Comparison of ENCODE assay signal across 8 mouse cellular contexts in the genomic region with DNA sequence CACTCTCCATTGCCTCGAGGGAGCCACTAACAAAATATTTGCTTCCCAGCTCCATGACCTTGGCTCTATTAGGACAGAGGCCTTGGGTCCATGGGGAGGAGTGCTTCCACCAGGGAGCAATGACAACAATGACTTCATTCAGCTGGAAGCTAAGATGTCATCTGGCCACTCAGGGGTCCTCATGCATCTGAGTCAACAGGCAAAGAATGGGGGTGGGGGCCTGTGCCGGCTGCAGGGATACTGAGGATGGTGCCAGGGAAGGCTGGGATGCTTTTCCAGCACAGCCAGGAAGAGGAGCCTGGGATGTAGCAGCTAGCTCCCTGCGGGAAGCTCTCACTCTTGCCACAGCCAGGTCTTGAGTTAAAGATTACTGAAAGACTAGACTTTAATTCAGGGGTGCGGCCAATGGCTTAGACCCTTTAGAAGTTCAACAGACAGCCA. TPM values are rescaled to one million over a fixed set of nuclear protein-coding genes. Genes with fewer than 3 reads are reported as not detected.
DNase-seq lines count a peak whose midpoint lies in the region; ATAC-seq and TF ChIP-seq lines count a peak whose summit lies in the region.
"Had no signal": no experiment of that assay in that cellular context is flagged by ENCODE, and none has a peak within 500 bp of the region (broad histone marks: within the 10 kb centered on the region; RNA-seq: fewer than 3 reads in every experiment).

No protein-coding gene starts in this region.

- H3K27me3 ChIP-seq in kidney, adult 2 months (replicated peaks; ENCODE audit: control insufficient read depth, insufficient read depth, low read length) = no peaks in the 10 kb centered on the region
- H3K27me3 ChIP-seq in kidney, embryonic 16.5 days (ENCODE audit: insufficient read depth, low read length) = no peaks in the 10 kb centered on the region
- H3K27me3 ChIP-seq in heart, embryonic 12.5 days (replicated peaks) = no peaks in the 10 kb centered on the region
- no peaks in the 10 kb centered on the region for H3K27me3 ChIP-seq in liver, embryonic 13.5 days
- H3K27me3 ChIP-seq: midbrain, embryonic 15.5 days had no signal

- 27% methylated on average over 4 of the region's 4 CpGs for WGBS in kidney, adult 2 months
- 39% methylated on average over 4 of the region's 4 CpGs for WGBS in kidney, embryonic 16.5 days
- 20% methylated on average over 4 of the region's 4 CpGs for WGBS in heart, embryonic 12.5 days
- 38% methylated on average over 4 of the region's 4 CpGs for WGBS in liver, embryonic 13.5 days (ENCODE audit: insufficient replicate concordance)

- H3K4me1 ChIP-seq in kidney, adult 2 months (ENCODE audit: control insufficient read depth, insufficient read depth, low read length) = peaks cover 3% of the 10 kb centered on the region; the same call in 1 of the 2 replicates
- peaks cover 13% of the 10 kb centered on the region for H3K4me1 ChIP-seq in kidney, embryonic 16.5 days (ENCODE audit: insufficient read depth, low read length)
- peaks cover 50% of the 10 kb centered on the region for H3K4me1 ChIP-seq in heart, embryonic 12.5 days (replicated peaks)
- peaks cover 13% of the 10 kb centered on the region for H3K4me1 ChIP-seq in liver, embryonic 13.5 days (replicated peaks)

- no peak for TF ChIP-seq POLR2A in kidney, adult 2 months (IDR thresholded peaks at IDR 0.05; ENCODE audit: low read depth, low read length)

- DNase-seq in kidney, adult 2 months = peak; percentile 74
- peak; percentile 28 for DNase-seq in adrenal gland, postnatal 25 days
- no peak for DNase-seq in liver, embryonic 13.5 days
- no peak for DNase-seq in gastrocnemius, postnatal 10 days
- DNase-seq in layer of hippocampus, postnatal 10 days (ENCODE audit: low spot score in 2 of 2) = no peak

- ATAC-seq in kidney, embryonic 16.5 days (ENCODE audit: low FRiP score, low TSS enrichment) = no peak; the same call in 1 of the 2 replicates
- 0 out of 2 replicates have a peak, but pooled peaks have one; percentile 28 for ATAC-seq in heart, embryonic 12.5 days (ENCODE audit: insufficient number of reproducible peaks, low FRiP score)
- peak; percentile 51 for ATAC-seq in liver, embryonic 13.5 days (ENCODE audit: low read depth)
- ATAC-seq: midbrain, embryonic 15.5 days had no signal

- H3K4me2 ChIP-seq in kidney, embryonic 16.5 days (replicated peaks; ENCODE audit: low read depth, low read length) = no peak overlapping the region
- H3K4me2 ChIP-seq in heart, embryonic 12.5 days = no peak overlapping the region
- no peak overlapping the region for H3K4me2 ChIP-seq in liver, embryonic 13.5 days
- H3K4me2 ChIP-seq: midbrain, embryonic 15.5 days had no signal

- no peaks in the 10 kb centered on the region for H3K9me3 ChIP-seq in kidney, embryonic 16.5 days (ENCODE audit: low read length)
- H3K9me3 ChIP-seq in heart, embryonic 12.5 days (replicated peaks) = 0 out of 2 replicates have a peak, but pooled peaks cover 5% of the 10 kb centered on the region
- no peaks in the 10 kb centered on the region for H3K9me3 ChIP-seq in liver, embryonic 13.5 days (replicated peaks)
- H3K9me3 ChIP-seq: midbrain, embryonic 15.5 days had no signal

- no peak overlapping the region for H3K27ac ChIP-seq in kidney, adult 2 months (ENCODE audit: insufficient read depth, low read depth, low read length)
- H3K27ac ChIP-seq in kidney, embryonic 16.5 days (ENCODE audit: low read length) = no peak overlapping the region
- no peak overlapping the region for H3K27ac ChIP-seq in heart, embryonic 12.5 days (ENCODE audit: poor library complexity, severe bottlenecking)
- H3K27ac ChIP-seq in liver, embryonic 13.5 days = no peak overlapping the region
- H3K27ac ChIP-seq: midbrain, embryonic 15.5 days had no signal

- TF ChIP-seq CTCF in kidney, adult 2 months (conservative IDR thresholded peaks at IDR 0.05; ENCODE audit: insufficient read depth, insufficient read length, low read depth, low read length) = no peak

- H3K9ac ChIP-seq in kidney, embryonic 16.5 days (replicated peaks; ENCODE audit: low read length) = no peak overlapping the region
- H3K9ac ChIP-seq in heart, embryonic 12.5 days = no peak overlapping the region
- H3K9ac ChIP-seq in liver, embryonic 13.5 days = no peak overlapping the region
- H3K9ac ChIP-seq: midbrain, embryonic 15.5 days had no signal

- H3K36me3 ChIP-seq in kidney, adult 2 months (ENCODE audit: control insufficient read depth, insufficient read depth, low read length) = no peaks in the 10 kb centered on the region
- H3K36me3 ChIP-seq in kidney, embryonic 16.5 days (ENCODE audit: insufficient read depth, low read length) = no peaks in the 10 kb centered on the region
- no peaks in the 10 kb centered on the region for H3K36me3 ChIP-seq in heart, embryonic 12.5 days
- H3K36me3 ChIP-seq in liver, embryonic 13.5 days = no peaks in the 10 kb centered on the region
- H3K36me3 ChIP-seq: midbrain, embryonic 15.5 days had no signal

- H3K4me3 ChIP-seq in kidney, adult 2 months (ENCODE audit: insufficient read depth, low read depth, low read length) = no peak overlapping the region
- H3K4me3 ChIP-seq in kidney, embryonic 16.5 days (ENCODE audit: low read length) = no peak overlapping the region
- no peak overlapping the region for H3K4me3 ChIP-seq in heart, embryonic 12.5 days
- H3K4me3 ChIP-seq in liver, embryonic 13.5 days (replicated peaks) = no peak overlapping the region
- H3K4me3 ChIP-seq: midbrain, embryonic 15.5 days had no signal

RNA-seq across cellular contexts. Expression of gene Afdn, which starts 54.8 kb away (rescaled TPM):
- 35.1 and 42.3 TPM in 2 replicates for polyA plus RNA-seq in kidney, adult 2 months (2012; rRNA removed)
- 52.7 TPM in 2 replicates for polyA plus RNA-seq in kidney, embryonic 16.5 days (2015; fragmentation: Nextera tagmentation; extraction: Ambion mirVana)
- 81.1 and 93.8 TPM in 2 replicates for total RNA-seq in adrenal gland, postnatal 25 days (2021)
- 106 and 108 TPM in 2 replicates for polyA plus RNA-seq in heart, embryonic 12.5 days (2016; fragmentation: Nextera tagmentation; extraction: Ambion mirVana)
- 11.4 and 11.8 TPM in 2 replicates for polyA plus RNA-seq in liver, embryonic 13.5 days (2015; fragmentation: Nextera tagmentation; extraction: Ambion mirVana)
- total RNA-seq in gastrocnemius, postnatal 10 days (2021) = 10 to 100 TPM; 79.9 to 99.8 TPM
- 100 to 1,000 TPM; 130 to 134 TPM for total RNA-seq in layer of hippocampus, postnatal 10 days (2021)

RNA-seq across cellular contexts. Expression of gene Tcte2, which starts 56.1 kb away (rescaled TPM):
- 4.3 and 5.1 TPM in 2 replicates for polyA plus RNA-seq in kidney, adult 2 months (2012; rRNA removed)
- polyA plus RNA-seq in kidney, embryonic 16.5 days (2015; fragmentation: Nextera tagmentation; extraction: Ambion mirVana) = 2.8 and 4.0 TPM in 2 replicates
- total RNA-seq in adrenal gland, postnatal 25 days (2021) = 5.3 and 6.0 TPM in 2 replicates
- 3.6 and 4.9 TPM in 2 replicates for polyA plus RNA-seq in heart, embryonic 12.5 days (2016; fragmentation: Nextera tagmentation; extraction: Ambion mirVana)
- 0.23 and 0.28 TPM in 2 replicates for polyA plus RNA-seq in liver, embryonic 13.5 days (2015; fragmentation: Nextera tagmentation; extraction: Ambion mirVana)
- 1 to 10 TPM; 1.6 to 2.3 TPM for total RNA-seq in gastrocnemius, postnatal 10 days (2021)
- 10 to 100 TPM; 18.4 to 20.9 TPM for total RNA-seq in layer of hippocampus, postnatal 10 days (2021)

Comparison
In these comparisons a context has a peak if more than half of its experiments do, and no peak if none do; other contexts are left out.
1. DNase-seq: peak in kidney, adult 2 months (single experiment) and adrenal gland, postnatal 25 days (single experiment); none in liver, embryonic 13.5 days (single experiment), gastrocnemius, postnatal 10 days (single experiment) and layer of hippocampus, postnatal 10 days (0 of 2).